Mouse (Mus musculus): Measurements from ENCODE around the gene Myo15b.

The Myo15b gene

DNA sequence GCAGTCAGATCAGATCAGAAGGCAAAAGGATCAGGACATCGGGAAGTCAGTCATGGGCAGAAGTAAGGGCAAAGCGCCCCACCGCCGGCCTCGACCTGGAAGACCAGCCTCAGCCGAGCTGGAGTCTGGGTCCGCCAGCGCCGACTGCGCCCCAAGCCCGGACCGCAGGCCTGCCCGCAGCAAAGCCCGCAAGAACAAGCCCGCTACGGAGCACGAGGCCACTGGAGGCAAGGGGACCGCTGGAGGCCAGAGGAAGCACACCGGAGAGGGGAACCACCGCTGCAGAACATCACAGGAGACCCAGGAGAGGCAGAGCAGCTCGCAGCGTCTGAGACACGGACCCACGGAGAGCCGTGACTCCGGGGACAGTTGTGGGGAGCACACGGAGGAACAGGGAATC, at the start of gene Myo15b:
TSS of gene Myo15b (plus strand) at position 53 of the 400 bp plus-strand sequence.
- DNase-seq, result no peak

DNA sequence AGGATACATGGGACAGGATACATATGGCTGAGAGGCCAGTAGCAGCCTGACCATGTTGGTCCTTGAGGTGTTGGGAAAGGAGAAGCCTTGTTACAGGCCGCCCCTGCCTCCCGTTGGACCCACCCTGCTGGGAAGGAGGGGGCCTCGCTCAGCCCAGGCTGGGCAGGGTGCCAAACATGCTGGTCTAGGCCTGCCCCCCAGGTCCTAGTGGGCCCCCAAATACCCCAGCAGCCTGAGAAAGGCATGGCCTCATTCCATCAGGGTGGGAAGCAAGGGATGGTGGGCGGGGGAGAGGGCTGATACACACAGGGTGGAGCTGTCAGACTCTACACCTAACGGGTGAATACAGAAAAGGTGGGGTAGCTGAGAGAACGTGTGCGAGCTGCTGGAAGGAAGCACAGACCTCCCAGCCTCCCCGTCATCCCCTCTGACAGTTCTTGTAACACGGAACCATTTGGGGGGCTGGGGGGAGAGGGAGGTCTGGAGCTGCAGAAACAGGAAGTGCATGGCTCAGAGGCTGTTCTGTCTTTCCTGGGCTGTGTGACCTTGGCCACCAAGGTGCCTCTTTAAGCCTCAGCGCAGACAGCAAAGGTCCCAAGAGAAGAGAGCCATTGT, 49.4 kb upstream of the Myo15b start:
- no peak for DNase-seq

DNA sequence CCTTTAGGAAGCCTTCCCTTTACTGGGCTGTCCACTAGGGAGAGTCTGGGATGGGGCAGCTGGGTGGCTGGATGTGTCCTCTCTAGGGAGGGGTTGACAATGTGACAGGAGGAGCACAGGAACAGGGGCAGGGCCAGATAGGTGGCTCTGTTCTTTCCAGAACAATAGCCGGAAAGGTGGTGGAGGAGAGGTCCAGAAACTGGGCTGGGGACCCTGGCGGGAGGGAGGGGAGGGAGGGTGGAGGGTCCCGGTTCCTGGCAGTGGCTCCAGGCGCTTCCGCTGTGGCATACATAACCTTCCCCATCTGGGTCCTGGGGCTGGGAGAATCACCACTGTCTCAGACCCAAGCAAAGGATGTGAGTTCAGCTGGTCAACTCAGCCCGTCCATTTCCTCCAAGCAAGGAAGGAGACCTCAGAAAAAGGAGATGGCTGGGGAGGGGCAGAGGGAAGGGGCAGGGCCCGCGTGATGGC, 48.9 kb upstream of the Myo15b start:
- no peak for DNase-seq

DNA sequence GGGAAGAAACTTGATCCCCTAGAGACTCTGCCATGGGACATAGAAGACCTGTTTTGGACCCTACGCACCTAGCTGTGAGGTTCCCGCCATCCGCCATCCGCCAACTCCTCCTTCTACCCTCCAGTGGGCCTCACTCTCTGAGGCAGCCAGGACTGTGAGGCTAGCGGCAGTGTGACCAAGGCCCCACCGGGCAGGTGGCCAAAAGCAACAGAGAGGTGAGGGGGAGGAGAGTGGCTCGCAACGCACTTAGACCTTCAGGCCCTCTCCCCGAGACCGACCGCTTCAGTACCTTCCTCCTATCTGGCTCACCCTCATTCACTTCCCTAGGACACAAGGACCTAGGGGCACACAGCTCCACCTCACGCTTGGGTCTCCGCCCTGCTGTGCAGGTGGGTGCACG, 47.8 kb upstream of the Myo15b start:
- no peak for DNase-seq

DNA sequence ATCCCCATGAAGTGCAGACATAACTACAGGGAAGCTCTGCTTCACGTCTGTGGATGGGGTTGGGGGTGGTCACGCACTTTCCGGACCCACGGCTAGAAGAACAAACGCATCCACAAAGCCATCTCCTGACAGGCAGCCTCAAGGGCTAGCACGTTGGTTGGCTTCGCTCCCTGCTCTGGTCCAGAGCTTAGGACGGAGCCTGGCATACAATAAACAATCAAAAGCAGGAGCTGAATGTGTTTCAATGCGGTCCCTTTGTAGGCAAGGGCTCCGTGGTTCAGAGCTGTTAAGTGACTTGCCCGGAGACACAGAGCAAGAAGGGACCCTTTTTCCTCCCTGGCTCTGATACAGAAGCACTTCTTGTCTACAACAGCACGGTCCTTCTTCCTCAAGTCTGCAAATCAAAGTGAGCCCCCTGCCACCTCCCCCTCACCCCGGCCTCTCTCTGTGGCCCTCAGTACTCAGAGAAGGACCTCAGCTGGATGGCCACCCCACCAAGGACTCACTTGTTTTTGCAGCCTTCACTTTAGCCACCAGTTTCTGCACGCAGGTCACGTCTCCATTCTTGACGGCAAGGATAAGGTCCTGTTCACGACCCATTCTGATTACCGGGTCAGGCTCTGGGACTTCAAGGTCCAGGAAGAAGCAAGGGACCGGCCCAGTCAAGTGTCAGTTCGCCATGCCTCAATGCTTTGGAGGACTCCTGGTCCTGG, 46.7 kb upstream of the Myo15b start:
- DNase-seq, result no peak

DNA sequence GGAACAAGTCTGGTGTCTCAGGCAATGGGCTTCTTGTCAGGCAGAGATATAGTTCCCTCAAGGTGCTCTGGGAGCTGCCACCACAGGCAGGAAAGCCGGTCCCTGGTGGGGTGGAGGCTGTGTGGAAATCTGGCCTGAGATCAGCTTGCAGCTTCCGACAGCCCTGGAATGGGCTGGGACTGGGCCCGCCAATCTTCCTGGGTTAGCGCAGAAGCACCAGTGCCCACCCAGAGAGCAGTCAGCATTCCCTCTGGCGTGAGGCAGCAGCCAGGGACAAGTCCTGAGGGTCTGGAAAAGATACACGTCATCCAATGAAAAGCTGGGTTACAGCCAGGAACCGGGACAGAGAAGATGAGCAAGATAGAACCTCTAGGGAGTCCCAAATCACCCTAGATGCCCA, 46.1 kb upstream of the Myo15b start:
- DNase-seq, result no peak

DNA sequence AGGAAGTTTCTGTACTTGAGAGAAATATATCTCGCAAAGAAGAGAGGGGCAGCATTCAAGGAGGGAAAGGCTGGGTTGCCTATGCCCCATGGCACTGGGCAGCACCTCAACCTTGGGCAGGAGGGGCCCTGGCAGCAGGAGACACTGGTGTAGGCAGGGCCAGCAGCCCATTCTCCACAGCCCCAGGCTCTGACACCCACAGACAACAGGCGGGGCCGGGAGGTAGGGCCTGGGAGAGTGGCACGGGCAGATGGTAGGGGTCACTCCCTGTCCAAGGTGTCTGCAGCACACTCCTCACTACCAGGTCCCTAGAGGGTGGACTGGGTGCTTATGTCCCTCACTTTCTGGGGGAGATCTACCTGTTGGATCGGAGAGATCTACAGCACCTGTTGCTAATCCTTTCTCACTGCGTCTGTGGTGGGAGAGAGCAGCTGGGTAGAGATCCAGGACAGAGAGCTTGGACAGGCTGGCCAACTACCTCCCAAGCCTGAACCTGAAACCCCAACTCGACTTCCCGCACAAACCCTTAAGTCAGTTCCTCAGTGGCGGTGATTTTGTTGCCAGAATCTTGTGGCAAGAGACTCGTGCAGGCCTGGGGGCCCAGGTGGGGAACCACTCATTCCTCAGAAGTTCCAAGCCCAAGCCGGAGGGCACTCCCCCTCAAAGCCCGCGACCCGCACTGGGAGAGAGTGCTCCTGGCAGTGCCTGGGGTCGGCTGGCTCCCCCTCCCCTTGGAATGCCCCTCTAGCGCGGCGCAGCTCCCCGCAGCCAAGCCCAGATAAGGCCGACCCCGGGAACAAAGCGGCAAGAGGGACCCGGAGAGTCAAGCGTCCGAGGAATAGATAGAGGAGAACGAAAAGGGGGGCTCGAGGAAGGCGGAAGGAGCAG, 45.4 kb upstream of the Myo15b start:
- no peak for DNase-seq

DNA sequence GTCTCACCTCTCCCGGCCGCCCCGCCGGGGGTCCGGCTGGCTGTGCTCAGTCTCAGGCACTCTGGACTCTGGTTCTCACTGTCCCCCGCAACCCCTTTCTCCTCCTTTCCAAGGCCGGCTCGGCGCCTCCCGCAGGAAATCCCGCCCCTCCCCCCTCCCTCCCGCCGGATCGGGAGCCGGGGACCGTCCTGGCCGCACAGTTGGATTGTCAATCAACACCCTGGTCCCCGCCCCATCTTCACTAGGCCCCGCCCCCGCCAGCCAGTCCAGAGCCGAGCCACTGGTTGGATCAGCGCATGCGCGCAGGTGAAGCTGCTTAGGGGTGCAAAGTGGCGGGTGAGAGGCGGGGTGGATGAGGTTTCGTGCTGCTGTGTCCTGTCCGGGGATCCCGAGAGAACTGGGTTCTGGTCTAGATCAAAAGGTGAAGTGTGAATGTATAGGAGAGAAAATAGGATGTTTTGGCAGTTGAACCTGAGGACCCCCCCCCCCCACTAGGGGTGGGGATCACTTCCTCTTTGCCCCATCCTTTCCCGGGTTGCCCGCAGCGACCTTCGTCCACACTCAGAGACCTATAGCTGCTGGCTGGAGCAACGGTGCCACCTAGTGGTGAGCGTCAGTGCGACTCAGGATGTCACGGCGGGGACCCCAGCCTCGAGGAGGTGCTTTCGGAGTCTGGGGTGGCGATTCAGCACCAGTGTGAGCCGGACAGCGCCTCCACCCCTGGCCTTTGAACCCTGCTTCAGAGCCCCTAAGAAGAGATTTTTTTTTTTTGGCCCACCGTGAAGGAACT, 44.5 kb upstream of the Myo15b start, which contains the start of gene Caskin2:
TSS of gene Caskin2 (minus strand) at position 133 of the 790 bp plus-strand sequence.
- DNase-seq, result peak; percentile 89

DNA sequence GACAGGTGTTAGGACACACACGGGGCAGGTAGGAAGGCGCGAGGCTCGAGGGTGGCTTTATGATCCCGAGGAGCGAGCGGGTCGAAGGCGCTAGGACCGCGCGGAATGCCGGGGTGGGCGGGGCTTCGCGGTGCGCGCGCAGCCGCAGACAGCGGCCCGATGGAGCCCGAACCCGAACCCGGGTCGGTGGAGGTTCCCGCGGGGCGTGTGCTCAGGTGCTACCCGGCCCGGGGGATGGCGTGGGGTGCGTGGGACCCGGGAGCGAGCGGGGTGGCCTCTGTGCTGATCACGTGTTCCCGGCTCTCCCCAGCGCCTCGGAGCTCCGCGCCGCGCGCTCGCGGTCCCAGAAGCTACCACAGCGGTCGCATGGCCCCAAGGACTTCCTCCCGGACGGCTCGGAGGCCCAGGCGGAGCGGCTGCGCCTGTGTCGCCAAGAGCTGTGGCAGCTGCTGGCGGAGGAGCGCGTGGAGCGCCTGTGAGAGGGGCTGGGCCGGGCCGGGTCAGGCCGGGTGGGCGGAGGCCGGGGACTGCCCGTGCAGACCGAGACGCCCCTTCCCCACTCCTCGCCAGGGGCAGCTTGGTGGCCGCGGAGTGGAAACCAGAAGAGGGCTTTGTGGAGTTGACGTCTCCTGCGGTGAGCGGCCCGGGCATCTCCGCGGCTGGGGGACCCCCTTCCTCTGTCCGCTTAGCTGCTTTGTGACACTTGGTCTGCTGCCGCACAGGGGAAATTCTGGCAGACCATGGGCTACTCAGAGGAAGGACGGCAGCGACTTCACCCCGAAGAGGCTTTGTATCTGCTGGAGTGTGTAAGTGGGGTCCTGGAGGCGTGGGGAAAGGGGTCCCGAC, 43.4 kb upstream of the Myo15b start, which contains the start of gene Tsen54:
TSS of gene Tsen54 (plus strand) at position 120 of the 846 bp plus-strand sequence.
- DNase-seq, result peak; percentile 88

DNA sequence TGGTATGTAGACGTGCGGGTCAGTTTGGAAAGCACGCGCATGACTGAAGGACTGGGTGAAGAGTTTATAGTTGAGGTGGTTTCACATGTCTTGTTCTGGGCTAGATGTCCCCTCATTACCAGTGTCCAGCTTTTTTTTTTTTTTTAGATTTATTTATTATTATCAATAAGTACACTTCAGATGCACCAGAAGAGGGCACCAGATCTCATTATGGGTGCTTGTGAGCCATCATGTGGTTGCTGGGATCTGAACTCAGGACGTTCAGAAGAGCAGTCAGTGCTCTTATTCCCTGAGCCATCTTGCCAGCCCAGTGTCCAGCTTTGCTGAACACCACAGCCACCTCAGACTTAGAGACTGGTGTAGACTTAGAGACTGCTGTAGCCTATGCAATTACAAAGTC, 40.9 kb upstream of the Myo15b start:
- no peak for DNase-seq

DNA sequence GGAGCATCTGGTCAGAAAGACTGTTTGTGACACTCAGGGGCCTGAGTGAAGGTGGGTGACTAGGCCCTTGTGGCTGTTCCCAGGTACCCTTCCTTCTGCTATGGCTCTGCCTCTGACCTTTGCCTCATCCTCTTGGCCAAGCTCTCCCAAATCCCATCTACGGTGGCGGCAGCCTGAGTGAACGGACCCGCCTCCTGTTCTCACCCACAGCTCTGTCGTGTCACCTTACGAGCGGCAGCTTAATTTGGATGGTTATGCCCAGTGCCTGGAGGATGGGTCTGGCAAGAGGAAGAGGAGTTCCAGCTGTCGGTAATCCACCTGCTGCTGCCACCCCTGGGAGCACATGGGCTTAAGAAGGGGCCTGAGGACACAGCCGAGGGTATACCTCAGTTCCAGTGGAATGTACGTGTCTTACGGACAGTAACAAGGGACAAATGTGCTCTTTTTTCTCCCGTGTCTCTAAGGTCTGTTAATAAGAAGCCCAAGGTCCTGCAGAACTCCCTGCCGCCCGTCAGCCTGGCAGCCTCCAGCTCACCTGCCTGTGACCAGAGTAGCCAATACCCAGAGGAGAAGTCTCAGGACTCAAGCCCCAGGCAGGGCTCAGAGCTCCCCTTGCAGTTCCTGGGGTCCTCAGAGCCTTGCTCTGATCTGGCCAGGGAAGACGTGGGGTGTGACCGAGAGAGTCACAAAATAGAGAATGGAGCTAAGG, 38.1 kb upstream of the Myo15b start:
- DNase-seq, result no peak

DNA sequence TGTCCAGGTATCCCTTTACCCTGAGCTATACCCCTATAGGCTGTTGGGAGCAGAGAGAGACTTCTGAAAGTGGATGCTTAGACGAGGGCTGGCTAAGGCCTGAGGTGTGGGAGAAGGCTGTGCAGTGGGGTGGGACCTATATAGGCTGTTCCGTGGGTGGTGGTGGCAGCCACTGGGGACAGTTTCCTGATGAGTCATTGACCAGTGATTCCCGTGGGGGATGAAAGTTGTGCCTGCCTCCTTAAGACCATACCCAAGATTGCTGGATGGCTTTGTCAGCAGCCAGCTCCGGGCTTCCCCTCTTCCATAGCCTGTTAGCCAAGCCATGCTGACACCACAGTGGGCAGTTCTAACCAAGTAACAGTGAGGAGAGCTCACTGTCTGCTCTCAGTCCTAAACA, 37.2 kb upstream of the Myo15b start:
- DNase-seq, result no peak

DNA sequence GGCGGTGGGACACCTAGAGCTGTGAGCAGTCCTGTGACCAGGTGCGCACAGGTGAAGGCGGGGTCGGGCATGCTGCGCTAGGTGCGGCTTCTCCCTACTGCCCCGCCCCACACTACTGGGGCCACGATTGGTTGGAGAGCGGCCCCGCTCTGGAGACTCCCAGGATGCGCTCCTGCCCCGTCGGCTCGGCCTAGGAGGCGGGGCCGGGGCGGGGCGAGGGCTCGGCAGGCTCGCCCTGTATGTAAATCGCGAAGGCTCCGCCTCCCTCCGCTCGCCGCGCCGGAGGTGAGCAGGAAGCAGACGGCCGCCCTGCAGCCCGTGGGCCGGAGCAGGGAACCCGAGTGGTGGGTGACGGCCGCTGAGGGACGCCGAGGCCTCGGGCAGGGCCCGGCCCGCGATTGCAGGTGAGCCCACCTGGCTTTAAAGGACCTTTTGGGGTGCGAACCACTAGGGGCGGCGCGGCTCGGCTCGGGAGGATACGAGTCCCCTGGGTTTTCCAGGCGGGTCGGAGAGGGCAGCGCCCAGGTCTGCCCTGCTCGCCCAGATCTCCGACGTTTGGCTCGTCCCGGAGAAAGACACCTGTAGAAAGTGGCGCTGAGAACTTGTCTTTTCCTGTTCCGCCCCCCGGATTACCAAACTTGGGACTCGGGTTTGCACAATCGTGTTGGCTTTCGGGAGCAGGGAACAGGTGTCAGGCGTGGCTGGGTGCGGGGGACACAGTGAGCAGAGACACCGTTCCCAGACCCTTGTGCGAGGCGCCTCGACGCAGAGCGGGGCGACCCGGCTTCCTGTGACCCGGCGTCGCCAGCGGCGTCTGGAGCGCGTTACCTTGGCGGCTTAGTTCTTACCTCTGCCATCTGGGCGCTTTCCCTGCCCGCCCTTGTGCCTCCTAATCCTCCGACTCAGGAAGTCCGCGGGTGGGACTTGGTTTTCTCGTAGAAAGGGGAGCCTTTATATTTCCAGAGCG, 34.1 kb upstream of the Myo15b start, which contains the start of gene Llgl2:
TSS of gene Llgl2 (plus strand) at position 276 of the 967 bp plus-strand sequence.
- peak; percentile 60 for DNase-seq

DNA sequence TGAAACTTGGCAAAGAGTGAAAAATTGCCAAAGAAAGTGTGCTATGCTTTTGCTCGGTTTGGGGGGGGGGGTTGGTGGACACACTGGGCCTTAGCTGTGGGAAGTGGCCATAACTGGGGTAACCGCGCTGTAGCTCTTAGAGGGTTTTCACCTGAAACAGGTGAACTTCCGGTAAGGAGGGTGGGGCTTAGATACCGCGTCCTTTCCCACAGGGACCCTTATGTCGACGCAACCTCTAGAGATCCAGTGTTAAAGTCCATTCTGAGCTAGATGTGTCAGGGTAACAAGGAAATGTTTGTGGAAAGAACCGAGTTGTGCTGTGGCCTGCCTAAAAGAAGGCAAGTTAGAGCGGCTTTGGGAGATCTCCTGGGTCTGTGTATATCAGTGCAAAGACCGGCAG, 33.4 kb upstream of the Myo15b start:
- DNase-seq, result no peak

DNA sequence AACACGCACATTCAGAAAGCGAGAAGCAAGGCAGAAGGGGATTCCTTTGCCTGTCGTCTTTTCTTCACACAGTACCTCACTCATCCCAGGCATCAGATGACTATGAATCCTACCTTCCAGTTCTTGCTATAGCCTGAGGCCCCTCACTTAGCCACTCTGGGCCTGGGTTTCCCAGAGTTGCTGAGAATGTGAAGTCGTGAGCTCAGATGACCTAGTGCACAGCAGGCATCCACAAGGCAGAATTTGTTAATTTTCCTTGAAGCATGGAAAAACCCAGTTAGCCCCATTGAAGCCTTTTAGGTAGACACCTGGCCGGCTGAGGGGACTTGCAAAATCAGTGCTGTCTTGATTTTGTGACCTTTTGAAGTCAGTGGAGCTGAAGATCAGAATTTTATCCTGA, 31.7 kb upstream of the Myo15b start:
- DNase-seq, result no peak

DNA sequence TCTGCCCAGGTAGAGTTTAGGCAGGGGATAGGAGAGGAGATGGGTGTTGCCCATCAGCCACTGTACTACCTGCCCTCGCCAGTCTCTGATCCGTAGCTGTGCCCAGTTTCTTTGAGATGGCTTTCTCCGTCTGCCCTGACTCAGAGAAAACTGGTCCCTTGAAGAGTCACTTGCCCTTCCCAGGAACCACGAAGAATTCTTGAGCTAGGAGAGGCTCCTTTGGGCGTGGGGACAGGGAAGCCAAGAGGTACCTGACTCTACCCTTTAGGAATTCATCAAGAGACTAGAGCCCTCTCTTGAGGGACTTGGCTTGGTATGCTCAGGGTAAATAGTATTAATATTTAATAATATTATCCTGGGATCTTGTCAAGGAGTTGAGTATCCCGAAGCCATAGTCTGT, 30.6 kb upstream of the Myo15b start:
- DNase-seq, result no peak

DNA sequence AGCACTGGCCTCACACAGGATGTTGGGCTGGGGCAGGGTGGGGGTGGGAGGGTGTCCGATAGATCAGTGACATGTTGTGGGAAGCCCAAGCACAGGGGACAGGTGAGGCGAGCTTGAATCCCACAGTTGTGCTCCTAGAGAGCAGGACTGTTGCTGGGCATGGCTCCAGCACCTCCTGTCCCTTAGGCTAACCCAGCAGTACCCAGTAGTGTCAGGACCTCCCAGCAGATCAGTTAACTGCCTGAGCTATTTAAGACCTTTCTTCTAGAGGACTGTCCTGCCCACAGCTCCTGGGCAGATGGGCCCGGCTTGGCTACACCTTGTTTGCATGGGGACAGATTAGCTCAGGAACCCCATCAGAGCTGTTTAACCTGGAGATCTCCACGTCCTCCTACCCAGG, 29.2 kb upstream of the Myo15b start:
- no peak for DNase-seq

DNA sequence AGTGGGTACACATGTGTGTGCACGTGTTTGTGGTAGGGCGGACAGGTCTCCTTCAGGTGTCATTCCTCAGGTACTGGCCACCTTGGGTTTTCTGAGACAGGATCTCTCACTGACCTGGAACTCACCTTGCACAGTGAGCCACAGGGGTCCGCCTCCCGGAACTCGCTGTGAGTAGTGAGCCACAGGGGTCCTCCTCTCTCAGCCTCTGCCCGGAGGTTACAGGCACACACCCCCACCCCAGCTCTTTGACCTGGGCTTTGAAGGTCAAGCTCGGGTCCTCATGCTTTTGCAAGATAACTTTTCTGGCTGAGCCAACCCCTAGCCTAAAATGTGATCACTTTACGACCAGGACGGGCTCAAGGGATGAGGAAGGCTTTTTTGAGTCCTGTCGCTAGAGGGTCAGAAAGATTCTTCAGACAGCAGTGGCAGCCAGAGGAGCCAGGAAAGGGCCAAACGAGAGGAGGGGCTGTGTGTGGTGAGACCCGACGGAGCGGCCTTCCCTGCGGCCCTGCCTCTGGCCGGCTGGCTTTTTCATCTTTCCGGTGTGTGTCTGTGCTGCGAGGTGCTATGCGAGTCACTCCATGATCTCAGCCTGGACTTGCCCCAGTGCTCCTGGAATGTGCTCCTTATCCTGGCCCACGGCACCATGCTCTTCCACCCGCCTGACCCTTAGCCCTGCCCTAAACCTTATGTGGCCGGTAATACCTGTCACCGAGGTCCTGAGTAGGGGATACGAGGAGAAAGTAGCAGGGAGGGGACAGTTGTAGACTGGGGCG, 27.5 kb upstream of the Myo15b start:
- DNase-seq, result no peak

DNA sequence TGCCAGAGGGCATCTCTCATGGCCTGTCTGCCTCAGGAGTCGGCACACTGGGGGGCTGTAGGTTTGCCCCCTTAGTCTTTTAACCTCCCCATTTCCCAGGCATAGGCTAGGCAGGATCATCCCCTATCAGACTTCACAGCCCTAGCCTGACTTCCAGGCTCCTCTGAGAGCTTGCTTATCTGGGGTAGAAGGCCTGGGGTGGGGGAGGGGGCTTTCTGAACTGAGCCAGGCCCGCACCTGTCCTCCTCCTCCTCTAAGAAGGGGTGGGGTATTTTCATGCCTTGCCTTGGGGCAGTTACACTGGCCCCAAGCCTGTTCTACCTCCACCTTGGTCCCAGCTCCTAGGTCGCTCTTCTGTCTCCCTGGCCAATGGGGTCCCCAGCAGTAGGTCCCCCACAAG, 26.7 kb upstream of the Myo15b start:
- no peak for DNase-seq
